Mouse (Mus musculus): ENCODE measurements around the gene Dll4.

GRCm38 (mm10) chr2:119344537-119345138 is 19.1 kb downstream of the Dll4 start:
- TF ChIP-seq CTCF (IDR thresholded peaks at IDR 0.05; ENCODE audit: borderline replicate concordance, extremely low read depth, insufficient read depth, insufficient read length), result no peak
- TF ChIP-seq POLR2A (IDR thresholded peaks at IDR 0.05; ENCODE audit: borderline replicate concordance, extremely low read depth, insufficient read depth, insufficient read length, poor library complexity, severe bottlenecking), result no peak

Data from brain, embryonic 14.5 days (tissue).